Mouse (Mus musculus) liver, embryonic 14.5 days (tissue): Measurements from ENCODE around the gene Max.

Experiments used
- CTCF ChIP-seq: IDR thresholded peaks from 2 replicates; pipeline ENCODE4 v1.5.1; 2016; ENCODE audit warnings: antibody characterized with exemption, low read depth, control low read depth
- EP300 ChIP-seq: IDR thresholded peaks from 2 replicates; pipeline ENCODE4 v1.6.1; 2016; ENCODE audit warnings: antibody characterized with exemption, low read depth

GRCm38 (mm10) chr12:76965089-76965488 lies 3.1 kb upstream of the Max start:
- TF ChIP-seq CTCF: no peak
- TF ChIP-seq EP300: no peak
